Mouse (Mus musculus): Measurements from ENCODE around the gene Ltb.
A peak's percentile ranks its signal among the peaks of the same experiment; 100 is the strongest.

Gene Ltb

GRCm38 (mm10) chr17:35164568-35165450 lies 29.4 kb upstream of the Ltb start, which contains the start of gene Prrc2a:
Prrc2a (minus strand) TSS chr17:35164897.
- DNase-seq (ENCODE audit: low read depth, low spot score): peak; percentile 99

GRCm38 (mm10) chr17:35165451-35166155 lies 28.6 kb upstream of the Ltb start:
- DNase-seq (ENCODE audit: low read depth, low spot score): peak; percentile 35

- DNase-seq (ENCODE audit: low read depth, low spot score): peak; percentile 88
Observed at GRCm38 (mm10) chr17:35166352-35167035, 27.7 kb upstream of the Ltb start.

GRCm38 (mm10) chr17:35167794-35168193 lies 26.4 kb upstream of the Ltb start:
- no peak for DNase-seq (ENCODE audit: low read depth, low spot score)

GRCm38 (mm10) chr17:35168541-35169207 lies 25.6 kb upstream of the Ltb start:
- peak; percentile 84 for DNase-seq (ENCODE audit: low read depth, low spot score)

GRCm38 (mm10) chr17:35172445-35173234 lies 21.6 kb upstream of the Ltb start:
- DNase-seq (ENCODE audit: low read depth, low spot score): peak; percentile 73

GRCm38 (mm10) chr17:35173329-35173728 lies 20.9 kb upstream of the Ltb start:
- peak; percentile 91 for DNase-seq (ENCODE audit: low read depth, low spot score)

- peak; percentile 74 for DNase-seq (ENCODE audit: low read depth, low spot score)
Observed at GRCm38 (mm10) chr17:35174201-35174977, 19.9 kb upstream of the Ltb start.

GRCm38 (mm10) chr17:35175382-35175781 lies 18.9 kb upstream of the Ltb start:
- no peak for DNase-seq (ENCODE audit: low read depth, low spot score)

GRCm38 (mm10) chr17:35175968-35176367 lies 18.3 kb upstream of the Ltb start, which contains the start of gene Aif1:
Aif1 (minus strand) TSS chr17:35176068.
- DNase-seq (ENCODE audit: low read depth, low spot score): no peak

GRCm38 (mm10) chr17:35178528-35178927 lies 15.7 kb upstream of the Ltb start:
- DNase-seq (ENCODE audit: low read depth, low spot score): peak; percentile 85

- no peak for DNase-seq (ENCODE audit: low read depth, low spot score)
Observed at GRCm38 (mm10) chr17:35180093-35180492, 14.1 kb upstream of the Ltb start.

GRCm38 (mm10) chr17:35185639-35186611 lies 8.3 kb upstream of the Ltb start:
- peak; percentile 91 for DNase-seq (ENCODE audit: low read depth, low spot score)

GRCm38 (mm10) chr17:35186681-35187080 lies 7.6 kb upstream of the Ltb start:
- peak; percentile 91 for DNase-seq (ENCODE audit: low read depth, low spot score)

GRCm38 (mm10) chr17:35187345-35187744 lies 6.9 kb upstream of the Ltb start:
- peak; percentile 69 for DNase-seq (ENCODE audit: low read depth, low spot score)

GRCm38 (mm10) chr17:35187959-35188610 lies 6.2 kb upstream of the Ltb start, which contains the start of gene Lst1:
Lst1 (minus strand) TSS chr17:35188439.
- peak; percentile 90 for DNase-seq (ENCODE audit: low read depth, low spot score)

GRCm38 (mm10) chr17:35189186-35189585 lies 5.1 kb upstream of the Ltb start:
- DNase-seq (ENCODE audit: low read depth, low spot score): peak; percentile 71

- peak; percentile 79 for DNase-seq (ENCODE audit: low read depth, low spot score)
Observed at GRCm38 (mm10) chr17:35190096-35190495, 4.1 kb upstream of the Ltb start.
